In the genomic region with DNA sequence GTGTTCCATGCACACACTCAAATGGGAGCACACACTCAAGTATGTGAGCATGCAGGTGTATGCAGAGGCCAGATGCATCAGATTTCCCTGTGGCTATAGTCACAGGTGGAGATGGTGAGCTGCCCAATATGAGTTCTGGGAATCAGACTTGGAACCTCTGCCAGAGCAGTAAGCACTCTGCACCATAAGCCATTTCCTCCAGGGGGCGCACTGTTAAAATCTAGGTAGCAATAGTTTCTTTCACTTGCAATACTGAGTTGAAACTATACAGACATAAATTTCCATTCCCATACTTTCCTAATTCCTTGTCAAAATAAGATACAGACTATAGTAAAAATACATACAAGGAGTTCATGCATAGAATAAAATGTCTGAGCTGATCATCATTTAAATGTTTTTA, we compare ENCODE assay signal across 8 mouse cellular contexts.
A peak's percentile ranks its signal among the peaks of the same experiment; 100 is the strongest.
DNase-seq lines count a peak whose midpoint lies in the region; TF ChIP-seq lines count a peak whose summit lies in the region.

No protein-coding gene starts in this region.

- 29% methylated on average over 1 of the region's 1 CpGs for WGBS in heart, embryonic 10.5 days
- WGBS in bone marrow, adult 2 months: 18% methylated on average over 1 of the region's 1 CpGs

- no peak overlapping the region for H3K27ac ChIP-seq in heart, embryonic 10.5 days
- H3K27ac ChIP-seq in bone marrow, adult 2 months (ENCODE audit: control insufficient read depth, insufficient read depth, low read depth, low read length, poor library complexity): no peak overlapping the region

- TF ChIP-seq CTCF in bone marrow, adult 2 months (IDR thresholded peaks at IDR 0.05; ENCODE audit: control insufficient read depth, insufficient read depth, low read length): 0 out of 2 replicates have a peak, but pooled peaks have one; percentile 11

- DNase-seq in heart, adult 8-10 months (ENCODE audit: low spot score): peak; percentile 21
- DNase-seq in heart, embryonic 10.5 days (ENCODE audit: low spot score): no peak
- peak; percentile 68 for DNase-seq in testis, postnatal 10 days (ENCODE audit: low spot score)
- DNase-seq in testis, postnatal 14 days (ENCODE audit: low spot score): no peak
- DNase-seq in heart, postnatal 14 days: peak; percentile 53 to 66
- DNase-seq in lung, postnatal 14 days: peak; percentile 70
- DNase-seq in natural killer cell, adult 2 months (ENCODE audit: low spot score in 2 of 2): no peak

- no peak for TF ChIP-seq POLR2A in bone marrow, adult 2 months (IDR thresholded peaks at IDR 0.05; ENCODE audit: borderline replicate concordance, control insufficient read depth, low read depth, low read length)

- H3K4me3 ChIP-seq in heart, embryonic 10.5 days: no peak overlapping the region
- no peak overlapping the region for H3K4me3 ChIP-seq in bone marrow, adult 2 months (replicated peaks; ENCODE audit: control insufficient read depth, low read depth, low read length)

- H3K9me3 ChIP-seq in heart, embryonic 10.5 days: no peaks in the 10 kb centered on the region

- intact Hi-C loops in heart, postnatal 14 days (cut with DNase I): loop anchor here (5.0 kb wide), 2 partner anchors 364 to 461 kb away; a partner anchor contains a TSS

- H3K27me3 ChIP-seq in heart, embryonic 10.5 days (ENCODE audit: insufficient read depth, poor library complexity, severe bottlenecking): no peaks in the 10 kb centered on the region

- H3K4me1 ChIP-seq in heart, embryonic 10.5 days: no peaks in the 10 kb centered on the region
- no peaks in the 10 kb centered on the region for H3K4me1 ChIP-seq in bone marrow, adult 2 months (ENCODE audit: control insufficient read depth, insufficient read depth, low read length)

- H3K36me3 ChIP-seq in heart, embryonic 10.5 days: no peaks in the 10 kb centered on the region

Comparison
In these comparisons a context has a peak if more than half of its experiments do, and no peak if none do; other contexts are left out.
1. DNase-seq: peak in heart, adult 8-10 months (single experiment), testis, postnatal 10 days (single experiment), heart, postnatal 14 days (2 of 2) and lung, postnatal 14 days (single experiment); none in heart, embryonic 10.5 days (single experiment), testis, postnatal 14 days (single experiment) and natural killer cell, adult 2 months (0 of 2).